Mouse (Mus musculus) G1E-ER4 (cell line): Measurements from ENCODE around the gene Lrrc8a. TPM values are rescaled to one million over a fixed set of nuclear protein-coding genes. Genes with fewer than 3 reads are reported as not detected.

Experiments used
- GATA1 ChIP-seq: IDR thresholded peaks from one replicate; pipeline ENCODE4 v1.8.0; 2012; ENCODE audit warnings: low read length, inconsistent platforms
- polyA plus RNA-seq: library from polyadenylated mRNA; stranded (reverse); fragments of >175 nt; gene quantifications from 2 replicates; pipeline ENCODE4 v1.2.3, GENCODE M21; 2012

The Lrrc8a gene
- polyA plus RNA-seq, 1 experiment, result 3.8 TPM

DNA sequence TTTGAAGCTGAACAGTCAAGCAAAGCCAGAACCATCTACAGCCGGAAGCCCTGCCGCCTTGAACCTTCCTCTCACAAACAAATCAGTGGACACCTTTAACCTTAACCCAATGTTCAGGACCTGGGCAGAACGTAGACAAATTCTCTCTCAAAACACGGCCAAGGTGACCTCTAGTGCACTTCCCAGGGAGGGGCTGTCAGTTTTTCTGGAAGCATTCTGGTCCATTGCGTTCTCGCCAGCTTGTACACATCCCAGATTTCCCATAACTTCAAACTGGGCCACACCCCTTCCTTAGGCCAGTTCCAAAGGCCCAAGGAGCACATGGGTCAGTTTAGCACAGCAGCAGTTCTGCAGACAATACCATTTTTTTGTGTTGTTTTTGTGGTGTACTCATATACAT is 22.0 kb upstream of the Lrrc8a start:
- no peak for TF ChIP-seq GATA1

DNA sequence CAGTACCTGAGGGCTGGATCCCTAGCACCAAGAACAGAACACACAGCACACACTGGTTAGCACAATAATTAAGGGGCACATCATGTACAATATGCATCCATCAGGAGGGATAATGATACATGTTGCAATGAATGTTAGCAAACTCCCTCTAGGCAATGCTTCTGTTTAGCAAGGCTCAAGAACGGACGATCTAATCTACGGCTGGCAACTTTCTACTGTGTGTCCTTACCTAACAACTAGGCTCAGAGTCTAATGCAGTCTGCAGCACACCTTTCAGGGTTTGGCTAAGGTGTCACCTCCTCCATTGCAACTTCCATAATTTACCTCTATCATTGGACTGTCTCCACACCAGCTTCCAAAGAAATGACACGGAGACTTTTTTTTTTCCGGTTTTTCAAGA is 21.2 kb upstream of the Lrrc8a start:
- no peak for TF ChIP-seq GATA1

DNA sequence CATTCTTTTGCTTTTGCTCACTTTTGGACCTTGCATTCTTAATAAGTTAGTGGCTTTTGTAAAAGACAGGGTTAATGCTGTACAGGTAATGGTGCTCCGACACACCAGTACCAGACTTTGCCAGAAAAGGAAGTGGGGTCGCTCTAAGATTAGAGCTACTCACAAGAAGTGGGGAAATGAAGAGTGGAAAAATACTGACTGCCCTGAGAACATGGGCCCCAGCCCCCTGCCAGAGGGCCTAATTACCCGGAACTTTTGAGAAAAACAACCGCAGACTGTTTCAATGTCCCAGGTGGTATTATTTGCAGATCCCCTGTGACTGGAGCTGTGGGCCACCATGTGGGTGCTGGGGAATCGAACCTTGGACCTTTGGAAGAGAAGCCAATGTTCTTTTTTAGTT is 1.9 kb upstream of the Lrrc8a start:
- TF ChIP-seq GATA1, result no peak

DNA sequence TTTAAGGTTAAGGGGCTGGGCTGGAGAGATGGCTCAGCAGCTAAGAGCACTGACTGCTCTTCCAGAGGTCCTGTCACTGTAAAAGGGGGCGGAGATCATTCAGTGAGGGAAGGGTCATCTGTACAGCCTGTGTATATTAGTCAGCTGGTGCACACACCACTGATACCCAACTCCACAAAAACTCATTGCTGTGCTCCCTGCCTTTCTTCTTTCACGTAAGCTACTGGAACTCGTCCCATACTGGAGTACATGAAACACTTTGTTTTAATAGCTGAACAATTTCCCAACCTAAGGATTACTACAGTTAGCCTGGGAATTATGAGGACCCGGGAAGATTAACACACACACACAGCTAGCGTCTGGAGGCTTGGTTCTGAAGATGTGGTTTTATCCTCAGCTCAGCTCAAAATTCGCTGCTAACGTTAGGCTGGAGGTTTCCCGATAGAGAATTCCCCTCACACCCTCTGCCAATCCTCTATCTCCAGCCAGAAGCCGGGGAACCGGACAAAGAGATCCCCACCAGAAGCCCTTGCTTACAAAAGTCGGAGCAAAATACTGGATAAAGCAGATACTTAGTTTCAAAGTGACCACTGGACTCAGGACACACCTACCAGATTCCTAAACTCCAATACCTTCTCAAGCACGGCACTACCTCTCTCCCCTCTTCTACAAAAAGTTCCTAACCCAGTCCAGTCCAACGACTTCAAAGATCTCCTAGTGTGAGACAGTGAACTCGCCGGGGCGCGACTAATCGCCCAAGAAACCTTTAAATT is 903 bp upstream of the Lrrc8a start:
- no peak for TF ChIP-seq GATA1

DNA sequence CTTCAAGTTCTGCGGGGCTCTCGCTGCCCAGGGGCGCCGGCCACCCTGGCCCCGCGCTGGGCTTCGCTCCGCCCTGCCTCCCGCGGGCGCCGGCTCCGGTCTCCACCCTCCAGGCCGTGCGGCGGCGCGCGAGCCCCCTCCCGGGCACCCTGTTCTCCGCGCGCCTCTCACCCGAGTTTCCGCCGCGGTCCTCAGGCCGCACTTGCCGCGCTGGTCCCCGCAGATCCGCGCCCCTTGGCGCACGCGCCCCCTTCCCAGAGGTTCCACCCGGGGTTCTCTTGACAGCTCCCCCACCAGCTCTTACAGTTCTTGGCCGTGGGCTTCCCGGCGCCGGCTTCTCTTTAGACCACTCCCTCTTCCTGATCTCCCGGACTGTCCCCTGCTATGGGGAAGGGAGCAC is 366 bp downstream of the Lrrc8a start:
- TF ChIP-seq GATA1, result no peak

DNA sequence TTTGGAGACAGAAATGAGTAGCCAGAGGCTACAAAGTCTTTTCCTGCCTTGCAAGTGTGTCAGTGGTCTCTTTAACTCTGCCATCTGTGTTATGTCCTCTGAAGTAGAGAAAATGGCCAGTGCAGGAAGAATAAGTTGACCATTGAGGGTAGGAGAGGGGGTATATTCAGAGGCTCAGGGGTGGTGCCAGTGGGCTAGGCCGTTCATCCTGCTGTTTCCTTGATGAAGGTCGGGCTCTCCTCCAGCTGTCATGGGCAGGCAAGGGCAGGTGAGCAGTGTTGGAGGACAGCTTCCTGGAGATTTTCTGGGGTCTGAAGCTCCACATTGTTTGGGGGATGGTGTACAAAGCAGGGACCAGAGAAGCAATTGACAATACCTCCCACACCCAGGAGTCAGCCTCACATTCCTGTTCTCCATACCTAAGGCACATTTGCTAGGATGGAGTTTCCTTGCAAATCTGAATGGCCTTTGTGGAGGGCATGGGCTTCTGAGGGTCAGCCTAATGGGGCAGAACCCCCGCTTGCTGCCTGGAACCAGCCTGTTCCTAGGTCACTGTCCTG is 1.5 kb downstream of the Lrrc8a start:
- no peak for TF ChIP-seq GATA1

DNA sequence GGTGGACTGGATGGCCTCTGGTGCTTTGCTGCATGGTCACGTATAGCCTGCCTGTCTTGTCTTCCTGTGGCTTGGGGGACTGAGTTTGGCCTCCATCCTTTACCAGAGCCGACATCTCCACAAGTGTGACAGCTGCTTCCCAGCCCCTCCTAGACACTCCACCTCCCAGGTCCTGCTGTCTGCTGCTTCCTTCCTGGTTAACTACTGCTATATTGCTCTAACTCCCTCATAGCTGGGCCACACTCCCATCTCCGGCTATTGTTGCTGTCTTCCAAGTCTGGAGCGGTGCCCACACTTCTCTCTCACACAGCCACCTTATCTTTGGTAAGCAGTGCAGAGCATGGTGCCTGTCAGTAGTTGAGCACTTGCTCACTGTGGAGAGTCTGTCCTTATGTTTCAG is 2.3 kb downstream of the Lrrc8a start:
- TF ChIP-seq GATA1, result no peak

DNA sequence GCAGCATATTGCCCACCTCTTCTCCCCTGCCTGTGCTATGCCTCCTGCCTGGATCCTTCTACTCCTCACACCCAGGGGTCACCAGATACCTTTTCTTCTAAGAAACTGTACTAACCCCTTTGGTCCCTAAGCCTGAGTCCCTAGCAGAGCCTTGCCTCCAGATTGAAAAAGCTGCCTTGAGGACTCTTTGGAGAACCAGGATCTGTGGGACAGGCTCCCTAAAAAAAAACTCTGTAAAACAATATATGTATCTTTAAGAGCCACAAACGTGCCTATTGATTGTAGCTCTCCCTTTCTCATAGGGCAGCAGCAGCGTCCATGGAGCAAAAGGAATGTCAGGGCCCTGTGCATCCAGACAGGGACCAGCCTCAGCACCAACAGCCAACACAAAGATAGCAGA is 2.8 kb downstream of the Lrrc8a start, which contains the start of gene Gm28035:
TSS of gene Gm28035 (plus strand) at position 301 of the 400 bp plus-strand sequence.
- no peak for TF ChIP-seq GATA1

DNA sequence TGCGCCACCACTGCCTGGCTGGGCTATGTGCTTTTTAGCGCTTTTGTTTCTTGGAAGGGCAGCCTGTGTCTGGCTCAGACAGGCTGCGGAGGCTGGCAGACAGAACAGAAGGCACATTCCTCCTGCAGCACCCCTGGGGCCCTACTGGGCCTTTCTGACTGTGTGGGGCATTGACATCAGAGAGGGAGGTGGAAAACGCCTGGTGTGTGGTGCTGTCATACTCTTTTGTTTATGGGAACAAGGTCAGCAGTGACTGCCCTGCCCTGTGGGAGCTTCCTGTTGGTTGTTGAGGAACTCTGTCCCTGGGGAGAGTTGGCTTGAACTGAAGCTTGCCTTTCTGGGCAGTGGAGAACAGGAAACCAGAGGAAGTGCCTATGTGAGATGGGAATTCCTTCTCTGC is 5.0 kb downstream of the Lrrc8a start:
- no peak for TF ChIP-seq GATA1

DNA sequence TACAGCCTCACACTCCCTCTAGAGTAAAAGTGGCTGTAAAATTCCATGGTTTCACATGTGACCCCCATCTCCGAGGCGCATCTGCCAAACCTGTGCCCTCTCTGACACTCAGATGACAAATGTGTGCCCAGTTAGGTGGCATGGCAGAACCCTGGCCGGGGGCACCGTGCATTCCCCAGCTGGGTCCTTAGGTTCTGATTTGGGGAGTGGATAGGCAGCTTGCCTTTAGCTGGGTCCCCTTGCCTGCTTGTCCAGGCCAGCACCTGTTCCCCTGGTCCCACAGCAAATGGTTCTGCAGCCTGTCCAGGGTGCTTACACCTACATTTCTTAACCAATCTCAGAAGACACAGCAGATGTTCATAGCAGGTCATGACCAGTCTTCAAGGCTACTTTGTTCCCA is 5.9 kb downstream of the Lrrc8a start:
- TF ChIP-seq GATA1, result no peak

DNA sequence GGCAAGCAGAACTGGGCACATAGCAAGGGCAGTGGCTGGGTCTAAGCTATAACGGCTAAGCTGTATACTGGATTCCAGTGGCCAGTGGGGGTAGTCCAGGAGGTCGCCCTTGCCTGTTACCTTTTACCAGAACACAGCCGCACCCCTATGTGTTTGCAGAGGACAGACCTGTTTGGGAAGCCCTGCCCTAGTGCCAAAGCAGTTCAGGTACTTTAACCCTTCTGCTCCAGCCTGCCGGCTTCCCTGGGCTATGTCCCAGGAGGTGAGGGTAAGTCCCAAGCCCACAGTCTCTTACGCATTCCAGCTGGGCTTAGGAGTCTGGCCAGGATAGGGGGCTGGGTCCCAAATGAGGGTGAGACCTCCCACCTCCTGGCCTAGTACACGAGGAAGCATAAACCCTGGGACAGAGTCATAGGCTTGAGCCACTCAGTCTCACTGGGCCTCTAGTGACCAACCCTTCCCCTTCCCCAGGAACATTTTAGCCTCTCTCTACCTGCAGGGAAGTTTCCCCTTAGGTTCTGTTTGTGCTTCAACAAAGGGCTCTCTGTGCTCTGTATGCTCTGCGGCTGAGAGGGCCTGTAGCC is 7.2 kb downstream of the Lrrc8a start:
- no peak for TF ChIP-seq GATA1

DNA sequence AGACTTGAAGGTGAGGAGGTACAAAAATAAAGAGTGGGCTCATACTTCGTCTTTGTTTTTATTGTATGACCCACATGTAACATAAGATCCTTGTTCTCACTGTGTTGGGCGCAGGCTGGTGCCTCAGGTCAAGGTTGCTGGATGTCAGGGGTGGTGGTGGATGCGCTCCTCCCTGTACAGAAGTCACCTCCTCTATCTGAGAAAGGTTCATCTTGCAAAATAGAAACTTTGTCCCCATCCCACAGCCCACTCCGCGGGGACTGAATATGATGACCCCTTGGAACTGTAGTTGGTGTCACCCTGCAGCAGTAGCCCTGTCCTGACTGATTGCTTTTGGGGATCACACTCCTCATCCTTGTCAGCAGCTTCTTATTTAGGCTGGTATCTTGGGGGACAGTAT is 9.5 kb downstream of the Lrrc8a start:
- no peak for TF ChIP-seq GATA1

DNA sequence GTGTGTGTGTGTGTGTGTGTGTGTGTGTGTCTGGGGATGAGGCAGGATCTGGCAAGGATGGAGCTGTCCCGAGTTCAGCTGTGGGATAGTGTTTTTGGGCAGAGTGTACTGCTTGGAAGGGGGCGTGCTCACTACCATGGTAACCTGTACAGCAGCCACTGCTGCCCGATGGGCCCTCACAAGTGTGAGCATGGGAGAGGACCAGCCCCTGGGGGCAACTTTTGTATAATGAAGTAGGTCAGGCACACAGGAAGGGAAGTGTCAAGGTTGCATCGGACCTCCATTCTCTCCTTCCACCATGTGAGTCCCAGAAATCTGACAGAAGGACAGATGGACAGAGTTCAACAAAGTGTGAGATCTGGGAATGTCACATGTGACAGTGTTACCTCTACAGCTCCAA is 10.2 kb downstream of the Lrrc8a start:
- TF ChIP-seq GATA1, result no peak

DNA sequence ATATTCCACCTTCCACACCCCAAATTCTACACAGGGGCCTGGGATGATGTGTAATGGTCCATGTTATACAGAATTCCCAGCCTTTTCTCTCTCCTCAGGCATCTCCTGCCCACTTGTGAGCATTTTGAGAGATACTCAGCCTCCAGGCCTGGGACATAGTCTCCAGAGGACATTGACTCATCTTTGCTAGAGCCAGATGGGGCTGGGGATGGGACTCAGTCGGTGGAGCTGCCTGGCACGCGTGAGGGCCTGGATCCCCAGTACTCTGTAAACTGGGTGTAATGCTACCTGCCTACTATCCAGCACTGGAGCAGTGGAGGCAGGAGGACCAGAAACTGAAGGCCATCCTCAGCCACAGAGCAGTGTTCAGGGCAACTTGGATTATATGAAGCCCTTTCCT is 11.7 kb downstream of the Lrrc8a start:
- no peak for TF ChIP-seq GATA1

DNA sequence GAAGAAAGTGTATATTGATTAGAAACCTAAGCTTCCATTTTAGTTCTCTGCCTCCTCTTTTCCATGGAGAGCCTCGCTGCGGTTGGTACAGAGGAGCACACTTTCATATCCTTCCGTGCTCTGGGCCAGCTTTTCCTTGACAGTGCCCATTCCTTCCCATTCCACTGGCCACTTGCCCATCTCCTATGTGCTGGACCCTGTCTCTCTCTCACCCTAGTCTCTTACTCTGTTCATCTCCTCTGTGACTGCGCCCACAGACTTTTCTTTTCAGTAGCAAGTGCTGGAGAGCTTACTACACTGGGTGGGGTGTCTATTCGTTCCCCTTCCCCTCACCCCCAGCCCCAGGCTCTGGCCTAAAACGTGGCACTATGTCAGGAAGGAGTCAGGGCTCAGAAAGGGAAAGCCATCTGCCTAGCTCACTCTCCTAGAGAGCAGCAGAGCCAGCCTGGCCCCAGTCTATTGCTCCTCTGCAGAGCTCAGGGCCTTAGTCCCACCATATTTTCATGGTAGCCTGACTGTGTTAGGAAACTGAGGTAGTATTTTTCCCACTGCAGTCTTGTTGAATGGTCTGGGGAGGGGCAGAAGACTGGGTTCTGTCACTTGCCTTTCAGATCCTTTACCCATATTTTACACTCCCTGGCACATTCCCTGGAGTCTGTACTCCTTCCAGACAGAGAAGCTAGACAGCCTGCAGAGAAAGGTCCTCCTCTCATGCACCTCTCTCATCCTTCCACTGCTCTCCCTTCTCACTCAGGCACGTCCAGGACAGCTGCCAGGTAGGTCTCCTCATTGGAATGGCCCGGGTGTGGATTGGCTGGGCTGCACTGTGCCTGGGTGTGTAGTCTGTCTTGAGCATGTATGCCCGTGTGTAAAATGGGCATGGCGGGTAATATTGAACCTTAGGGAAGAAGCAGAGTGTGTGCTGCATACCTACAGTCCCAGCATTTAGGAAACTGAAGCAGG is 12.9 kb downstream of the Lrrc8a start:
- TF ChIP-seq GATA1, result no peak
